Mouse (Mus musculus): ENCODE measurements around the gene Os9.

Gene Os9

GRCm38 (mm10) chr10:127061513-127061912 is 59.4 kb downstream of the Os9 start:
- no peak for DNase-seq

GRCm38 (mm10) chr10:127061085-127061484 is 59.8 kb downstream of the Os9 start:
- no peak for DNase-seq

- DNase-seq: peak; percentile 79
These were observed 60.7 kb downstream of the Os9 start, which contains the start of gene March9 for GRCm38 (mm10) chr10:127059968-127060916. March9 (minus strand) TSS chr10:127060184.

- peak; percentile 64 for DNase-seq
These were observed 61.6 kb downstream of the Os9 start for GRCm38 (mm10) chr10:127059174-127059967.

GRCm38 (mm10) chr10:127058708-127059107 is 62.2 kb downstream of the Os9 start:
- no peak for DNase-seq

GRCm38 (mm10) chr10:127058161-127058560 is 62.8 kb downstream of the Os9 start:
- peak; percentile 77 for DNase-seq

- no peak for DNase-seq
These were observed 64.4 kb downstream of the Os9 start for GRCm38 (mm10) chr10:127056490-127056889.

GRCm38 (mm10) chr10:127055406-127055805 is 65.5 kb downstream of the Os9 start:
- no peak for DNase-seq

GRCm38 (mm10) chr10:127054646-127055045 is 66.3 kb downstream of the Os9 start:
- no peak for DNase-seq

- no peak for DNase-seq
These were observed 70.8 kb downstream of the Os9 start for GRCm38 (mm10) chr10:127050119-127050474.

GRCm38 (mm10) chr10:127049395-127050118 is 71.4 kb downstream of the Os9 start:
- DNase-seq: no peak

GRCm38 (mm10) chr10:127048608-127049394 is 72.1 kb downstream of the Os9 start:
- DNase-seq: no peak

GRCm38 (mm10) chr10:127047954-127048353 is 73.0 kb downstream of the Os9 start, which contains the start of gene Cyp27b1:
Cyp27b1 (plus strand) TSS chr10:127048250.
- DNase-seq: no peak

All from right cerebral cortex, postnatal 4 days (tissue).